Mouse (Mus musculus) kidney, postnatal 0 days (tissue): ENCODE measurements around the gene Spsb1. TPM values are rescaled to one million over a fixed set of nuclear protein-coding genes. Genes with fewer than 3 reads are reported as not detected.

Source experiments
- ATAC-seq: fragments of 200-750 bp; cut with Nextera tagmentation; replicated peaks from 2 replicates; pipeline ENCODE4 v1.8.0; 2017; ENCODE audit warnings: low read depth, moderate number of reproducible peaks, moderate TSS enrichment, moderate library complexity; ENCODE audit not compliant: low FRiP score
- DNase-seq: peaks from one replicate; pipeline ENCODE4 v3.0.0-alpha.2; 2016; ENCODE audit warnings: low spot score
- H3K27ac ChIP-seq: fragments of 300-500 bp; sonication (generic); 2 replicates; pipeline ENCODE4 v1.5.1; 2014; ENCODE audit warnings: mild to moderate bottlenecking
- H3K27me3 ChIP-seq: fragments of 300-500 bp; sonication (generic); 2 replicates; pipeline ENCODE4 v1.6.1; 2014; ENCODE audit warnings: low read length, mixed read lengths; ENCODE audit not compliant: insufficient read depth
- H3K36me3 ChIP-seq: fragments of 300-500 bp; sonication (generic); 2 replicates; pipeline ENCODE4 v1.6.1; 2014; ENCODE audit warnings: low read length, mixed read lengths; ENCODE audit not compliant: insufficient read depth
- H3K4me1 ChIP-seq: fragments of 300-500 bp; sonication (generic); replicated peaks from 2 replicates; pipeline ENCODE4 v1.6.1; 2014; ENCODE audit warnings: antibody characterized with exemption, low read length, mixed read lengths; ENCODE audit not compliant: insufficient read depth
- H3K4me2 ChIP-seq: fragments of 300-500 bp; sonication (generic); 2 replicates; pipeline ENCODE4 v1.6.1; 2014; ENCODE audit warnings: mild to moderate bottlenecking, low read length, moderate library complexity, mixed read lengths
- H3K4me3 ChIP-seq: fragments of 300-500 bp; sonication (generic); replicated peaks from 2 replicates; pipeline ENCODE4 v1.5.1; 2014; ENCODE audit warnings: low read depth, low read length
- H3K9ac ChIP-seq: fragments of 300-500 bp; sonication (generic); 2 replicates; pipeline ENCODE4 v1.6.1; 2014; ENCODE audit warnings: low read depth, low read length
- H3K9me3 ChIP-seq: fragments of 300-500 bp; sonication (generic); replicated peaks from 2 replicates; pipeline ENCODE4 v1.6.1; 2016; ENCODE audit warnings: low read length, inconsistent platforms, mixed read lengths
- CTCF ChIP-seq: IDR thresholded peaks from 2 replicates; pipeline ENCODE4 v1.5.1; 2016; ENCODE audit warnings: antibody characterized with exemption, low read depth, mild to moderate bottlenecking, moderate library complexity
- WGBS: fragments of 180-500 bp; shearing (Covaris S2); extraction: QIAGEN DNeasy Blood & Tissue Kit; methylation state at CpG from one replicate; pipeline ENCODE4 v1.1.7; 2014; 5-methylcytosine and 5-hydroxymethylcytosine counted together
- polyA plus RNA-seq: library from polyadenylated mRNA; unstranded; fragments of >200 nt; fragmentation: Nextera tagmentation; extraction: Ambion mirVana; gene quantifications from 2 replicates; pipeline ENCODE4 v1.2.1, GENCODE M21; 2015

Gene Spsb1
- polyA plus RNA-seq, 1 experiment from 2014 or later, result 11.6 TPM

- H3K4me2 ChIP-seq, result no peak overlapping the region
- no peak overlapping the region for H3K9ac ChIP-seq
- no peaks in the 10 kb centered on the region for H3K27me3 ChIP-seq
- peaks cover 10% of the 10 kb centered on the region; the same call in 1 of the 2 replicates for H3K4me1 ChIP-seq
- no peaks in the 10 kb centered on the region for H3K9me3 ChIP-seq
- ATAC-seq (no peak), DNase-seq (peak; percentile 77)
- H3K27ac ChIP-seq, result no peak overlapping the region
- 46% methylated on average over 17 of the region's 17 CpGs for WGBS
- TF ChIP-seq CTCF, result no peak
- H3K36me3 ChIP-seq, result no peaks in the 10 kb centered on the region
- H3K4me3 ChIP-seq, result no peak overlapping the region
Measured at GRCm38 (mm10) chr4:149882139-149882916, 72.5 kb downstream of the Spsb1 start.

- TF ChIP-seq CTCF, result no peak
- DNase-seq (no peak), ATAC-seq (no peak)
- 70% methylated on average over 5 of the region's 5 CpGs for WGBS
- Histone ChIP-seq H3K9me3 (no peaks in the 10 kb centered on the region), H3K4me2 (no peak overlapping the region), H3K9ac (no peak overlapping the region), H3K27me3 (no peaks in the 10 kb centered on the region), H3K4me1 (peaks cover 24% of the 10 kb centered on the region), H3K27ac (no peak overlapping the region), H3K36me3 (no peaks in the 10 kb centered on the region), H3K4me3 (no peak overlapping the region)
Measured at GRCm38 (mm10) chr4:149880908-149881307, 73.9 kb downstream of the Spsb1 start.

GRCm38 (mm10) chr4:149879980-149880379 lies 74.9 kb downstream of the Spsb1 start:
- no peak for ATAC-seq
- DNase-seq, result no peak

DNA sequence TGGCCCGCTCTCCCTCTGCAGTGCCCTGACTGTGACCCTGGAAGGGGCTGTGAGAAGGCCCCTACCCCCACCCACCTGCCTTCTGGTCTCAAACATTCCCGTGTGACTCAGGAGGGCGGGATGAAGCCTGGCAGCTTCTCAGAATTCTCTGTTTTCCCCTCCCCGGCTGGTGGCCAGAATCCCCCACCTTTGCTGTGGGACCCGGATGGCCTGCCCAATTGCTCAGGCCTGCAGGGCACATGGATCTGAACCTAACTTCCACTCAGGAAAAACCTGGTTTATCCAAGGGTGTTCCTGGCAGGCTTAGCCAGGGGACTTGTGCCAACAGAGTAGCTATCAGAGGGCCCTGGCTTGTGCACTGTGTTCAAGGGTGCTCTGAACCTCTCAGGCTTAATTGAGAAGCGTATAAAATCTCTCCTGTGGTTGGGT lies 76.8 kb downstream of the Spsb1 start:
- TF ChIP-seq CTCF, result no peak
- no peaks in the 10 kb centered on the region for H3K27me3 ChIP-seq
- 48% methylated on average over 6 of the region's 6 CpGs for WGBS
- H3K4me2 ChIP-seq, result no peak overlapping the region
- no peak overlapping the region for H3K27ac ChIP-seq
- H3K9me3 ChIP-seq, result no peaks in the 10 kb centered on the region
- H3K36me3 ChIP-seq, result no peaks in the 10 kb centered on the region
- no peak overlapping the region for H3K9ac ChIP-seq
- DNase-seq (no peak), ATAC-seq (no peak)
- H3K4me1 ChIP-seq, result peaks cover 38% of the 10 kb centered on the region
- H3K4me3 ChIP-seq, result no peak overlapping the region

More at GRCm38 (mm10) chr4:149879980-149880379, 74.9 kb downstream of the Spsb1 start:
- 80% methylated on average over 11 of the region's 11 CpGs for WGBS
- no peak overlapping the region for H3K9ac ChIP-seq
- no peak overlapping the region for H3K4me2 ChIP-seq
- H3K4me1 ChIP-seq, result peaks cover 31% of the 10 kb centered on the region
- no peaks in the 10 kb centered on the region for H3K27me3 ChIP-seq
- no peak overlapping the region for H3K27ac ChIP-seq
- H3K36me3 ChIP-seq, result no peaks in the 10 kb centered on the region
- H3K9me3 ChIP-seq, result no peaks in the 10 kb centered on the region
- H3K4me3 ChIP-seq, result no peak overlapping the region
- no peak for TF ChIP-seq CTCF

GRCm38 (mm10) chr4:149877202-149877601 lies 77.6 kb downstream of the Spsb1 start:
- WGBS, result 27% methylated on average over 3 of the region's 3 CpGs
- Histone ChIP-seq H3K4me3 (no peak overlapping the region), H3K4me1 (peaks cover 38% of the 10 kb centered on the region), H3K27me3 (no peaks in the 10 kb centered on the region), H3K9me3 (no peaks in the 10 kb centered on the region), H3K4me2 (no peak overlapping the region), H3K36me3 (no peaks in the 10 kb centered on the region), H3K27ac (peak overlapping the region; percentile 34; the same call in 1 of the 2 replicates), H3K9ac (no peak overlapping the region)
- DNase-seq (peak; percentile 50), ATAC-seq (0 out of 2 replicates have a peak, but pooled peaks have one; percentile 14)
- peak; percentile 27; the same call in 1 of the 2 replicates for TF ChIP-seq CTCF

GRCm38 (mm10) chr4:149876761-149877160 lies 78.1 kb downstream of the Spsb1 start:
- WGBS, result 49% methylated on average over 6 of the region's 6 CpGs
- peaks cover 38% of the 10 kb centered on the region for H3K4me1 ChIP-seq
- H3K27ac ChIP-seq, result peak overlapping the region; percentile 34; the same call in 1 of the 2 replicates
- no peak for TF ChIP-seq CTCF
- H3K4me2 ChIP-seq, result no peak overlapping the region
- ATAC-seq (peak; percentile 31; the same call in 1 of the 2 replicates), DNase-seq (peak; percentile 69)
- no peak overlapping the region for H3K4me3 ChIP-seq
- H3K27me3 ChIP-seq, result no peaks in the 10 kb centered on the region
- H3K9ac ChIP-seq, result no peak overlapping the region
- H3K9me3 ChIP-seq, result no peaks in the 10 kb centered on the region
- no peaks in the 10 kb centered on the region for H3K36me3 ChIP-seq
